Mouse (Mus musculus) adrenal gland, adult 8-10 months (tissue): ENCODE measurements around the gene Fam53a. TPM values are rescaled to one million over a fixed set of nuclear protein-coding genes. Genes with fewer than 3 reads are reported as not detected.

Source experiments
- total RNA-seq, 4 experiments: library from RNA; stranded (reverse); gene quantifications; 2 replicates each; pipeline ENCODE4 v1.2.4; 2022

Gene Fam53a
- total RNA-seq, 4 experiments from 2014 or later, result 28.1 to 40.8 (median 34.8) TPM

Other genes with a start within 250 kb of the Fam53a start
- gene Nkx1-1, start 195.7 kb downstream of the Fam53a start, total RNA-seq, result not detected
- gene Gm9903, start 290 bp upstream of the Fam53a start, total RNA-seq, result 1 to 10 TPM in 1 of 4 experiments, under 1 TPM in 3; 0.14 to 1.0 (median 0.62) TPM
- 10 to 100 TPM; 34.0 to 42.1 (median 38.5) TPM for gene Slbp, start 22.9 kb upstream of the Fam53a start, total RNA-seq
- gene Tacc3, start 28.5 kb upstream of the Fam53a start, total RNA-seq, result 1 to 10 TPM; 3.5 to 9.6 (median 6.7) TPM
- 10 to 100 TPM; 28.6 to 37.7 (median 33.2) TPM for gene Tmem129, start 28.8 kb upstream of the Fam53a start, total RNA-seq
- 1 to 10 TPM; 2.4 to 4.1 (median 3.1) TPM for gene Fgfr3, start 92.0 kb upstream of the Fam53a start, total RNA-seq
- gene Letm1, start 153.2 kb upstream of the Fam53a start, total RNA-seq, result 100 to 1,000 TPM in 2 of 4 experiments, 10 to 100 TPM in 2; 96.8 to 124 (median 103) TPM
- 10 to 100 TPM; 40.6 to 60.1 (median 54.9) TPM for gene Nsd2, start 191.1 kb upstream of the Fam53a start, total RNA-seq